Mouse (Mus musculus) hindlimb bud, embryonic 11.5 days (tissue): ENCODE data around the gene Rfk.

Source experiments
- DNase-seq: peaks from one replicate; pipeline ENCODE4 v3.0.0-alpha.2; 2012; ENCODE audit warnings: low read depth, low spot score; ENCODE audit errors: extremely low spot score

Gene Rfk

DNA sequence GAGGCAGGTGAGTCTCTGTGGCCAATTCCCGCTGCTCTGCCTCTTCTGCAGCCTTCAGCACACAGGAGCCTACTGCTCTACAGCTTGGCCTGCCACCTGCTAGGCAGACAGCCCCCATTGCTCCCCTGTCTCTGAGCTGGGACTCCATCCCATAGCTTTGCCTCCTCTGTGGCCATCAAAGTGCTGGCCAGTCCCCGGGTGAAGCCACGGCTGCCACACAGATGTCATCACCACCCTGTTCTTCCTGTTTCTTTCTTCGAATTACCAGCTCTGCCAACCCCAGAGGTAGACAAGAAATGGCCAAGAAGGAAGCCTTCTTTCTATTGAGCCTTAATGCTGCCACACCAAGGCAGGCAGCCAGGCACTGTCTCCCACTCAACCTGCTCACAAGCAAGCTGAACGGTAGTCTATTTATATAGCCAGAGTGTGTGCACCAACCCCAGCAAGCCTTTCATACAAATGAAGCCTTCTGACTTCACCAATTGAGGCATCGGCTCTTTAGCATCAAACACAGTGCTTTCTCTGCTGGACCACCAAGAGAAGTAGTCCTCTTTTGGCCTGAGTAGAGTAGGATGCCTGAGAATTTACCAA lies 10.9 kb upstream of the Rfk start:
- DNase-seq = no peak

GRCm38 (mm10) chr19:17385022-17385421 lies 8.8 kb upstream of the Rfk start:
- no peak for DNase-seq

DNA sequence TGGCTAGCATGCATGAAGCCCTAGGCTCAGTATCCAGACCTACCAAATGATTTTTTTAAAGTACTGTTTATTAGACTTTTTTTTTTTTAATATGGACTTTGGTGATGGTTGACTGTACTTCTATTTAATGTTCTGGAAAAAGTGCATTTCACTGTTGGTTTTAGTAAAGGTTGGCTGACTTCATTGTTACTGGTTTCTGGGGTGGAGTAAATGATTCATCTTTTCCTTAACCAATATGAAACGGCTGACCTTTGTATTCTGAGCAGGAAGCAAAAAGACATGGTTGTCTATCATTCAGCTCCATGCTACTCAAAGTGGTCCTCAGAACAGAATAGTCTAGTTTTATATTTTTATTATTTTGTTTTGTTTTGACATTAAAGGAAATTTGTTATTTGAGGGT lies 8.4 kb upstream of the Rfk start:
- no peak for DNase-seq

DNA sequence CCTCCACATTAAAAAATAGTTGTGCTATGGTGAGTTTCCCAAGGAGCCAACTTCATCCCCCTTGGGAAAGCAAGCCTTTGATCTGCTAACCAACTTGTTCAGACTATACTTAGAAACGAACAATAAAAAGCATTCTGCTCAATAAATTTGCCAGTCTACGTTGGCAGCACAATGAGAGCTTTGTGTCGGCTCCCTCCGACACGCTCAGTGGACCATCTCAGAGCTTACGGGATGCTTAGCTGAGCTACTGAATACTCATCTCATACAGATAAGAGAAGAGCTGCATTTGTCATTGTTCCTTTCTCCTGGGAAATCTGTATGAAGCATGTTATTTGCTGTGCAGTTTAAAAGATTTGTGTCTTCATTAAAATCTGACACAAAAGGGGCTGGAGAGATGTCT lies 7.4 kb upstream of the Rfk start:
- DNase-seq = no peak

DNA sequence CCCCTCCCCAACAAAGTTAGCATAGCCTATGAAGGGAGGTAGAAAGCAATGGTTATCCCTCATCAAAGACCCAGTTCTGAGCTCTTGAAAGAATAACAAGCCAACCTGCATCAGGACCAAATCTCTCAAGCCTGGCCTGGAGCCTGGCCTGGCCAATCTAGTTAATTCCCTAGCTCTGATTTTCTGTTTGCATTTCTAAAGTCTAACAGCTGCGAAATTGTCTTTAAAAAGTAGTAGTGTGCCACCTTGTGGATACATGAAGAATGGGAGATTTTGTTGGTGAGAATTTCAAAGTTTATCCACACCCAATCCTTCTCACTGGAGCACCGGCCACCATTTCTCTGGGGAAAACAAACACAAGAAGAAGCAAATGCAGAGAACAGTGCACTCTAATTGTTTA lies 5.4 kb upstream of the Rfk start:
- DNase-seq = no peak

- no peak for DNase-seq
These were observed 977 bp upstream of the Rfk start for GRCm38 (mm10) chr19:17392866-17393265.

DNA sequence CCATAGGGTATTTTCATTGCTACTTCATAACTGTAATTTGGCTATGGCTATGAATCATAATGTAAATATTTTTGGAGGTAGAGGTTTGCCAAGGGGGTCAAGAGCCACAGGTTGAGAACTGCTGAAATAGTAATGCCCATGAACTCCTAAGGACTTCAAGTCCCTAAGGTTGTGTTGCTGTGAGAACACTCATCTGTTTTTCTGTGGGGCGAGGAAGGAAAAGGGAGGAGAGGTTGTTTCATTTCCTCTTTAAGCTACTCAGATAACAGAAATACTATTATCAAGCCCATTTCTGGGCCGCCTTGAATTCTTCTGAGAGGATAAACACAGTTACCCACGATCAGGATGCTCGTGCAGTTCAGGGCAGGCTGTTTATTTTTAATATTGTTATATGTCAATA lies 3.0 kb downstream of the Rfk start:
- DNase-seq = no peak

- DNase-seq = no peak
These were observed 4.1 kb downstream of the Rfk start for GRCm38 (mm10) chr19:17397922-17398321.

- no peak for DNase-seq
These were observed 6.1 kb downstream of the Rfk start for GRCm38 (mm10) chr19:17399965-17400364.

DNA sequence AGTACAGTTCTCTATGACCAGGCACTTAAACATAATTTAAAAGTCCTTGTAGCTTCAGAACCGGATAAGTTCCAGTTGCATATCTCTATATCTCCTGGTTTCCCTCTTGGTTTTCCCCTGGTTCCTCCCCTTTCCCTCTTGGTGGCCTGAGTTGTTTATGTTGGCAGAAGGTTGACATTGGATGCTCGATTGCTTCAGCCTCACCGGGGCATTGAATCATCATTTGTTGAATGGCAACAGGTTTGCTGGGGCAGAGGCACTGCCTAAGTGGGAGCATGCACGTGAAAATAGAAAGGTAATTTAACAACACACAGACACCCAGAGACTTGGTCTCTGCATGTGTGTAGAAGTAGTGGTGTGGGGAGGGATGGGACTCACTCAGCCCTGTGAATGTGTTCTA lies 6.7 kb downstream of the Rfk start:
- DNase-seq = no peak

- DNase-seq = no peak
These were observed 9.3 kb downstream of the Rfk start for GRCm38 (mm10) chr19:17403175-17403574.

DNA sequence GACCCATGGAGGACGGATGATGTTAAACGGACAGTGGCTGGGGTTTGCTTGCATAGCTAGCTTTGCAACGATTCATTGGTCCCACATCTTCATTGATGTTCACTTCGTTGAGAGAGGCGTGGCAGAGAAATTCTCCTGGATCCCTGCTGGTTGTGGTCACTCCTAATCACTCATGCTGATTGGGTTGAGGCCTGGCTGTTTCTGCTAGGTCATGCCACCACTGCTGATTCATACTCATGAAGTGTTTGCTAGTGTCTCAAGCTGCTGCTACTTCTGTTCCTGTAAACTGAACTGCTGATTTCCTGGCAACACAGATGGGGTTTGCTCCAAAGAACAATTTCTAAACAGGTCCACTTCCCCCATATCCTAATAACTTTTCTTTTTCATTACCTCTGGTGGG lies 13.0 kb downstream of the Rfk start:
- DNase-seq = no peak

DNA sequence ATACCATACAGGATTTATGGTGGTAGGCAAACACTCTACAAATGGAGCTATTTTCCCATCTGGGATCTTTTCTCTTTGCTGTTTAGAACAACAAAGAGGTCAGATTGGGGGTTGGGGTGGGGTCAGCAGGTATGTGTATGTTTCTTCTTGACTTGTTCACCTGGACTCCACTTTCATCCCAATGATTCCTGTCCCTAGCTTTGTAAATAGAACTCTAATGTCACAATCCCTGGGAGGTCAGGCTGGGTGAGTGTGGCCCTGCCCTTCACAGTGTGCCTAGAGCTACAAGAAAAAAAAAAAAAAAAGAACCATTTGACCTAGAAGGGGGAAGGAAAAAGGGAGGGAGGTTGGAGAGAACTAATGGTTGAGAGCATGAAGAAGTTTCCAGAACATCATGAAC lies 14.7 kb downstream of the Rfk start:
- DNase-seq = no peak

- no peak for DNase-seq
These were observed 15.5 kb downstream of the Rfk start for GRCm38 (mm10) chr19:17409351-17409750.

- no peak for DNase-seq
These were observed 16.7 kb downstream of the Rfk start for GRCm38 (mm10) chr19:17410465-17411065.

- DNase-seq = no peak
These were observed 19.1 kb downstream of the Rfk start for GRCm38 (mm10) chr19:17412915-17413459.

- DNase-seq = no peak
These were observed 24.0 kb downstream of the Rfk start for GRCm38 (mm10) chr19:17417855-17418254.

- DNase-seq = no peak
These were observed 29.5 kb downstream of the Rfk start for GRCm38 (mm10) chr19:17423306-17423705.

GRCm38 (mm10) chr19:17427824-17428560 lies 34.1 kb downstream of the Rfk start:
- DNase-seq = no peak

DNA sequence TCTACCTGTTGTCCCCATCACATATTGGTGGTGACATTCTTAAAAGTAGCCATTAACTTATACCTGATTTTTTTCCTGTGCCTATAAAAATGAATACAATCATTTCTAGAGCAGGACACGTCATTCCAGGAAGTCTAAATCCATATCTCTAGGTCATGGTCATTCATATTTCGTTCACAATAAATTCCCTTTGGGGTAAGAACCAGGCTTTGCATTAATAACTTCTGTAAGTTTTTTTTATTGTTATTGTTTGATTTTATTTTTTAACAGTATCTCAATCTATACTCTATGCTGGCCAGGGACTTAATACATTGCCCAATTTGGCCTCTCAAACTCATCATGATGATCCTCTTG lies 34.7 kb downstream of the Rfk start:
- DNase-seq = no peak

DNA sequence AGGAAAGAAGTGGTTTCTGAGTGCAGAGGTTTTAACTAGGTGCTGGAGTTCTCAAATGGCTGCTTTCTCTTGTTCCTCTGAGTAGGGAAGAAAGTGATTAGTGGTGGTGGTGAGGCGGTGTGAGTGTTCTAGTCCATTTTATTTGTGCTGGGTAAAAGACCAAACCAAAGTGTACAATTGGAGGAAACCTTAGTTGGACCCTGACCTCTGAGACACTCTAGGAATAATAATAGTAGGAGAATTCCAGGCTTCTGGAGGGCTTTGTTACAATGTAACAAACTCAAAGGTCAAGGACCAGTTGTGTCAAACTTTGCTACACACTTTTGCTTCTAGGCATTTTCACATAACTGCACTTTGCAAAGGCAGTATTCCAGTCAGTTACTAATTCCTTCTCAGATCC lies 42.8 kb downstream of the Rfk start:
- no peak for DNase-seq

DNA sequence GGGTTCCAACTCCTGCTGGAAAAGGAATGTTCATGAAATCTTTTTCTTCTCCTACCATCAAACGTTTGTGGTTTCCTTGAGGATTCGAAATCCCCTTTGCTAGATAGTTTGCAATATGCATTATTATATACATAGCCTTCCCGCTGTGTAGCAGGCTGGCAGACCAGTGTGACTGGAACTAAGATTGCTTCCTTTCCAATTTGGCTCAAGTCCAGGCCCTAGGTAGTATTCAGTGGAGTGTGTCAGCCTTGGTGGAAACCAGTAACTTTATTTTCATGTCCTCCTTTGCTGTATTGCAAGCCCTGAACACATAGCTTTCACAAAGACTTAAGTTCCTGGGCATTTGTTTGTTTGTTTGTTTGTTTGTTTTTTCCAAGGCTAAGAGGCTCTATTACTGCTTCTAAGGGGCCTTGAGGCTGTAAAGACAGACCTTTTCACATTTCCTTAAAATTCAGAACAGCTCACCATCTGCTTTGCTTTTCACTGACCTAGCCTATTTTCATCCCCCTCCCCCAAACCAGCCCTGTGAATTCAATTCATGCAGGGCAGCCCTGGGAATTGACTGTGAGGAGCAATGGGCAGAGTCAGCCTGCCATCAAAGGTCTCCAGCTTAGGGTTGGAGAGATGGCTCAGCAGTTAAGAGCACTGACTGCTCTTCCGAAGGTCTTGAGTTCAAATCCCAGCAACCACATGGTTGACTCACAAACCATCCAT lies 45.8 kb downstream of the Rfk start:
- DNase-seq = no peak
